Mouse (Mus musculus) kidney, postnatal 0 days (tissue): ENCODE measurements at regions not wholly inside any gene's neighbourhood (a gene's known extent, or its start where the extent isn't known, plus 50 kb on each side); places are given as distances from the start of the nearest gene placed in this dataset.

ENCODE experiments used
- ATAC-seq: fragments of 200-750 bp; cut with Nextera tagmentation; replicated peaks from 2 replicates; pipeline ENCODE4 v1.8.0; 2017; ENCODE audit warnings: low read depth, moderate number of reproducible peaks, moderate TSS enrichment, moderate library complexity; ENCODE audit not compliant: low FRiP score
- DNase-seq: peaks from one replicate; pipeline ENCODE4 v3.0.0-alpha.2; 2016; ENCODE audit warnings: low spot score
- H3K27ac ChIP-seq: fragments of 300-500 bp; sonication (generic); 2 replicates; pipeline ENCODE4 v1.5.1; 2014; ENCODE audit warnings: mild to moderate bottlenecking
- H3K27me3 ChIP-seq: fragments of 300-500 bp; sonication (generic); 2 replicates; pipeline ENCODE4 v1.6.1; 2014; ENCODE audit warnings: low read length, mixed read lengths; ENCODE audit not compliant: insufficient read depth
- H3K36me3 ChIP-seq: fragments of 300-500 bp; sonication (generic); 2 replicates; pipeline ENCODE4 v1.6.1; 2014; ENCODE audit warnings: low read length, mixed read lengths; ENCODE audit not compliant: insufficient read depth
- H3K4me1 ChIP-seq: fragments of 300-500 bp; sonication (generic); replicated peaks from 2 replicates; pipeline ENCODE4 v1.6.1; 2014; ENCODE audit warnings: antibody characterized with exemption, low read length, mixed read lengths; ENCODE audit not compliant: insufficient read depth
- H3K4me2 ChIP-seq: fragments of 300-500 bp; sonication (generic); 2 replicates; pipeline ENCODE4 v1.6.1; 2014; ENCODE audit warnings: mild to moderate bottlenecking, low read length, moderate library complexity, mixed read lengths
- H3K4me3 ChIP-seq: fragments of 300-500 bp; sonication (generic); replicated peaks from 2 replicates; pipeline ENCODE4 v1.5.1; 2014; ENCODE audit warnings: low read depth, low read length
- H3K9ac ChIP-seq: fragments of 300-500 bp; sonication (generic); 2 replicates; pipeline ENCODE4 v1.6.1; 2014; ENCODE audit warnings: low read depth, low read length
- H3K9me3 ChIP-seq: fragments of 300-500 bp; sonication (generic); replicated peaks from 2 replicates; pipeline ENCODE4 v1.6.1; 2016; ENCODE audit warnings: low read length, inconsistent platforms, mixed read lengths
- CTCF ChIP-seq: IDR thresholded peaks from 2 replicates; pipeline ENCODE4 v1.5.1; 2016; ENCODE audit warnings: antibody characterized with exemption, low read depth, mild to moderate bottlenecking, moderate library complexity
- WGBS: fragments of 180-500 bp; shearing (Covaris S2); extraction: QIAGEN DNeasy Blood & Tissue Kit; methylation state at CpG from one replicate; pipeline ENCODE4 v1.1.7; 2014; 5-methylcytosine and 5-hydroxymethylcytosine counted together

DNA sequence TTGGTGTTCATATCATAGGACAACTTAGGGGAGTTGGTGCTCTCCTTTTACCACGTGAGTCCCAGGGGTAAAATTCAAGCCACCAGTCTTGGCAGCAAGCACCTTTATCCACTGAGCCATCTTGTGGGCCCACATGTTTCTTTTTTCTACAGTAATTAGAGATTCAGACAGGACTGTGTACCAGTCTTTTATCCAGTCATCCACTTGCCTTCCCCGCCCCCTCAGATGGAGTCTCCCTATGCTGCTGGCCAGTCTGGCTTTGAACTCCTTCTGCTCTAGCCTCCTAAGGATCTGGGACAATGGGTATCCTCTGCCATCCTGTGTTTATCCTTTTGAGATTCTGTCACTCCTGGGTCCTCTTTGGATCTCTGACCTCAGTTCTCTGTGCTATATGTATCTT lies 51.1 kb upstream of the Nek6 start:
- TF ChIP-seq CTCF = no peak
- ATAC-seq = no peak
- Histone ChIP-seq H3K4me2 (no peak overlapping the region), H3K27me3 (no peaks in the 10 kb centered on the region), H3K4me1 (no peaks in the 10 kb centered on the region), H3K9me3 (no peaks in the 10 kb centered on the region), H3K4me3 (no peak overlapping the region), H3K36me3 (no peaks in the 10 kb centered on the region), H3K27ac (no peak overlapping the region), H3K9ac (no peak overlapping the region)
- 87% methylated on average over 2 of the region's 2 CpGs for WGBS
- no peak for DNase-seq

DNA sequence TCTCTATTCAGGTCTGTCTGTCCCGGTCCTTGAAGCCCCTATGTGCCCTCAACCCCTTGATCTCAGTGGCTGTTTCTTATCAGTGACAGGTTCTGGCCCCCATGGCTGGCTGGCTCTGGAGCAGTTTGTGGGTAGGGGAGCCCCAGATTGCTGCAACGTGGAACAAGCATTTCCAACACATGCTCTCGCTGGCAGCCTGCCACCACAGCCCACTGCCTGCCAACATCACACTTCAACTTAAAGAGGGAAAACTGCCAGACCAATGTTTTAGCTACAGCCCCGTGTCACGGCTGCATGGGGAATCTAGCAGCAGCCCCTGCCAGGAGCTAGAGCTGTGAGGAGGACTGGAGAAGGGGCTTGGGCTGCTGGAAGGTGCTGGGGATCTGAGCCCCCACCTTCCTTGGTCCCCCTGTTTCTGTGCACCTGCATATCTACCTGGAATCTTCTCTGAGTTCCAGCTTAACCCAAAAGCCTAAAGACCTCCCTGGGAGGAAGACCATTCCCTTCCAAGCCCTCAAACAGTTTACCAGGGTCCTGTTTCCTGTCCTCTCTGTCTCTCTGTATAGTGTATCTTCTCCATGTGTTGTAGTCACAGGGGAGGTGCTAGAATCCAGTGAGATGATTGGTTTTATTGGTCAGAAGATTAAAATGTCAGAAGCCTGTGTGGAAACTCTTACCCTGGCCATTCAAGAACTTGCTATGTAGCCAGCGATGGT lies 50.5 kb upstream of the Nek6 start:
- Histone ChIP-seq H3K9ac (no peak overlapping the region), H3K4me2 (no peak overlapping the region), H3K4me1 (no peaks in the 10 kb centered on the region), H3K36me3 (no peaks in the 10 kb centered on the region), H3K9me3 (no peaks in the 10 kb centered on the region), H3K27me3 (no peaks in the 10 kb centered on the region), H3K27ac (no peak overlapping the region), H3K4me3 (no peak overlapping the region)
- no peak for DNase-seq
- no peak for TF ChIP-seq CTCF
- WGBS = 47% methylated on average over 6 of the region's 6 CpGs
- no peak for ATAC-seq
